Mouse (Mus musculus): ENCODE data around the gene Prkaca.

GRCm38 (mm10) chr8:83941066-83941677, 31.6 kb upstream of the Prkaca start:
- TF ChIP-seq GATA1 (IDR thresholded peaks at IDR 0.05; ENCODE audit: low read length) (no peak), TAL1 (IDR thresholded peaks at IDR 0.05; ENCODE audit: low read length) (no peak)

All from erythroblast, embryonic 14.5 days (primary cell).